Mouse (Mus musculus) megakaryocyte, adult 5-6 weeks (primary cell): ENCODE measurements around the gene Syngap1. TPM values are rescaled to one million over a fixed set of nuclear protein-coding genes. Genes with fewer than 3 reads are reported as not detected.
"Not testable (repeated sequence)": the region's sequence is repeated elsewhere in the genome, so short reads cannot be mapped to it uniquely, and the experiment has no call there.

Experiments
- ATAC-seq: 2 replicates; pipeline ENCODE4 v1.8.0; 2016; ENCODE audit warnings: mild to moderate bottlenecking, inconsistent platforms; ENCODE audit not compliant: poor library complexity, severe bottlenecking
- total RNA-seq, 2 experiments: library from RNA; stranded (forward) in 1 of 2; stranded (reverse) in 1 of 2; fragments of 153-499, 151-499 nt in 1 of 2; fragments of 221-1000, 200-1000 nt in 1 of 2; gene quantifications; 2 replicates each; pipeline versions ENCODE4 v1.2.3 to v1.2.4; 2015 to 2017

Gene Syngap1
- total RNA-seq, 2 experiments from 2014 or later: 0.33 to 3.9 TPM

DNA sequence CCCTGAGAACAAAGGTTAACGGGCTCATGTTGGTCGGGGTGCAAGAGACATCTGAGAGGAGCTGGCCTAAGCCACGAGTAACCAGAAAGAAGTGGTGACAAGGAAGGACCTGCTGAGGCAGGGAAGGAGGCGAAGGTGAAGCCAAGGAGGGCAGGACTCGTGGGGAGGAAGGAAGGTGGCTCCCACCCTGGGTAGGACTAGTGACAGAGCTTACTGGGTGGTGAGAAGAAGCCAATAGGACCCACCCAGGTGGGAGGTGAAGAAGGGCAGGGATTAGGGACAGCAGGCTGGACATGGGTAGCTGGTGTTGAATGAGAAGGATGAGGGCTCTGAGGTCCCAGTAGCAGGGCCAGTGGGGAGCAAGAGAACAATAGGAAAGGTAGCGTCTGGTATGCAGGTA, 12.1 kb downstream of the Syngap1 start:
- ATAC-seq: no peak

DNA sequence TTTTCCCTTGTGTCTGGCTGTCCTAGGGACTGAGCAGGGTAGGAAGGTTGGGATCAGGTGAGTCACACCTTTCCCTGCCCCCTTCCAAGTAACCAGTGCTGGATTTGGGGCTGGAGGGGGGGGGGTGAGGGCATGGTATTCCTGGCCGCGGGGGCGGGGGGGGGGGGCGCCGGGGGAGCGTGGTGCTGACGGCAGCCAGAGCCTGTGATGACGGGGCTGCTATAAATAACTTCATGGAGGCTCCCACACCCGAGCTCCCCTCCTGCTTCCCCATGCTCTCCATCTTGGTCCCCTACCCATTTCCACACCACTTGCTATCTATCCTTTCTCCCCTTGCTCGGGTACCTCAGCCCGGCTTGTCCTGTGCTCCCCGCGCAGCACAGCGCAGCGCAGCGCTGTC, 12.7 kb downstream of the Syngap1 start:
- ATAC-seq: no peak

DNA sequence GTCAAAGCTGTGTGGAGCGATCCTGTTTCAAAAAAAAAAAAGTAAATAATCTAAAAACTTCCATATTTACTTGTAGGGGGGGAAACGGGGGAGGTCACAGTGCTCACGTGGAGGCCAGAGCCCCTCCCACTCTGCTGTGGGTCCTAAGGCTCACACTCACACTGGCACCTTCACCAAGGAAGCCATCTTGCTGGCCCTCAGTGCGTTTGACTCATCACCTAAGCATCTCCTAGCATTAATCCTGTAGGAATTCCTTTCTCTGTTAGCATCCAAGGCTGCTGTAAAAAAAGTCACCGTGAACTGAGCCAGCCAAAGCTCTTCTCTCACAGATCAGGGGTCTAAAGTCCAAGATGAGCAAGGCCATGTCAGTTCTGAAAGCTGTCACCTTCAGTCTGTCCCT, 15.3 kb downstream of the Syngap1 start:
- no peak for ATAC-seq

DNA sequence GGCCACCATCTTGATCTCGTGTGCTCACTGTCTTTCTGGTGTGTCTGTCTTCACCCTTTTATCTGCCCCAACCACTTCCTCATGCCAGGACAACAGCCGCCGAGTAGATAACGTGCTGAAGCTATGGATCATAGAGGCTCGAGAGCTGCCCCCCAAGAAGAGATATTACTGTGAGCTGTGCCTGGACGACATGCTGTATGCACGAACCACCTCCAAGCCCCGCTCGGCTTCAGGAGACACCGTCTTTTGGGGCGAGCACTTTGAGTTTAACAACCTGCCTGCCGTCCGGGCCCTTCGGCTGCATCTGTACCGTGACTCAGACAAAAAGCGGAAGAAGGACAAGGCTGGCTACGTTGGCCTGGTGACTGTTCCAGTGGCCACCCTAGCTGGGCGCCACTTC, 15.8 kb downstream of the Syngap1 start:
- peak; percentile 79 for ATAC-seq

DNA sequence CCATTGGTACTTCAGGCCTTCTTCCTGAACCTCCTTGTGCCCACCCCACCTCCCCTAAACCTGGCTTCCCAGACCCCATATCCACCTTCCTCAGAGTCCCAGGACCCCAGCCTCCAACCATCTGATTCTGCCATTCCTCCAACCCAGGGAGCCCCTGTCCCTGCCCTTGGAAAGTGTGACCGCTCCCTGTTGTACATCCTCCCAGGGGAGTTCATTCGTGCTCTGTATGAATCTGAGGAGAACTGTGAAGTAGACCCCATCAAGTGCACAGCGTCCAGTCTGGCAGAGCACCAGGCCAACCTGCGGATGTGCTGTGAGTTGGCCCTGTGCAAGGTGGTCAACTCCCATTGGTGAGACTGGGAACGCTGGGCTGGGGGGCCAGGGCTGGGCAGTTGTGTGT, 16.8 kb downstream of the Syngap1 start:
- ATAC-seq: no peak

DNA sequence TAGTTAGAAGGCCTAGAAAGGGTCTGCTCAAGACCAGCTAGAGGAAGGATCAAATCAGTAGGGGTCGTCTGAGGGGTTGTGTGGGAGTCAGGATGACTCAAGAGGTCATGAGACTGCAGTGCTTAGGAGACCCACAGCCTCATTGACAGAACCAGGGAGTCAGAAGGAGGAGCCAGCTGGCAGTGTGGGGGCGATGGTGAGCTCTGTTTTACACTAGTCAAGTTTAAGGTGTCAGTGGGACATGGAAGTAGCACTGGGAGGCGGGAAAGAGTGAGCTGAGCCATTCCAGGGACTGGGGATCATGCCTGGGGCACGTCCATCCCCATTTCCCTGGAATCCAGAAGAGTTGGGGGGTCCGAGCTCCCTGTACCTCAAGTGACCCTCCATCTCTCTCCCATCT, 17.8 kb downstream of the Syngap1 start:
- no peak for ATAC-seq

DNA sequence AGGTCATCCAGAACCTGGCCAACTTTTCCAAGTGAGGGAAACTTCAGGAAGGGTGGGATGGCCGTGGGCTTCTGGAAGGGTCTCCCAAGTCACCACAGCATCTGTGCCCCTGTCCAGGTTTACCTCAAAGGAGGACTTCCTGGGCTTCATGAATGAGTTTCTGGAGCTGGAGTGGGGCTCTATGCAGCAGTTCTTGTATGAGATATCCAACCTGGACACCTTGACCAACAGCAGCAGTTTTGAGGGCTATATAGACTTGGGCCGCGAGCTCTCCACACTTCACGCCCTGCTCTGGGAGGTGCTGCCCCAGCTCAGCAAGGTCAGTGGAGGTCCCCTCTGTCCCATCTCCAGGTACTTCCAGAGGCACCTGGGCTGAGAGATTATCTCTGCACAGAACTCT, 18.8 kb downstream of the Syngap1 start:
- no peak for ATAC-seq

DNA sequence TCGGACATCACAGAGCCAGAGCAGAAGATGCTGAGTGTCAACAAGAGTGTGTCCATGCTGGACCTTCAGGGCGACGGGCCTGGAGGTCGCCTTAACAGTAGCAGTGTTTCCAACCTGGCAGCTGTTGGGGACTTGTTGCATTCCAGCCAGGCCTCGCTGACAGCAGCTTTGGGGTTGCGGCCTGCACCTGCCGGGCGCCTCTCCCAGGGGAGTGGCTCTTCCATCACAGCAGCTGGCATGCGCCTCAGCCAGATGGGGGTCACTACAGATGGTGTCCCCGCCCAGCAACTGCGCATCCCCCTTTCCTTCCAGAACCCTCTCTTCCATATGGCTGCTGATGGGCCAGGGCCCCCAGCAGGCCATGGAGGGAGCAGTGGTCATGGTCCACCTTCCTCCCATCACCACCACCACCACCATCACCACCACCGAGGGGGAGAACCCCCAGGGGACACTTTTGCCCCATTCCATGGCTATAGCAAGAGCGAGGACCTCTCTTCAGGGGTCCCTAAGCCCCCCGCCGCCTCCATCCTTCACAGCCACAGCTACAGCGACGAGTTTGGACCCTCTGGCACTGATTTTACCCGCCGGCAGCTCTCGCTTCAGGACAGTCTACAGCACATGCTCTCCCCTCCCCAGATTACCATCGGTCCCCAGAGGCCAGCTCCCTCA, 20.7 kb downstream of the Syngap1 start:
- no peak for ATAC-seq

DNA sequence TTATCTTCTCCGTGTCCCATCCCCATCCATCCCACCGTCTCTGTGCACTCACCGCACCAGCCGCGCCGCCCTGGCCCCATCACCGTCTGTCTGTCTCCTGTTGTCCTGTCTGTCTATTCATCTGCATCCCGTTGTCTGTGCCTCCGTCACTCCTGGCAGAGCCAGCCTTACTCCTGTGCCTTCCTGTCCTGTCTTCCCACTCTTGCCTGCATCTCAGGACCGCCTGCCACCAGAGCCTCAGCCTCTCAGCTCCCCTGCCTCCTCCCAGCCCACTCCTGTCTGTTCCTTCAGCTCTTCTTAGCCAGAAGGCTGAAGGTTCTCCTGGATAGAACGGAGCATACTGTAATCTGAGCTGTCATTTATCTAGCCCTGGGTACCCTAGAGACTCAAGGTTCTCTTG, 25.9 kb downstream of the Syngap1 start:
- no peak for ATAC-seq

DNA sequence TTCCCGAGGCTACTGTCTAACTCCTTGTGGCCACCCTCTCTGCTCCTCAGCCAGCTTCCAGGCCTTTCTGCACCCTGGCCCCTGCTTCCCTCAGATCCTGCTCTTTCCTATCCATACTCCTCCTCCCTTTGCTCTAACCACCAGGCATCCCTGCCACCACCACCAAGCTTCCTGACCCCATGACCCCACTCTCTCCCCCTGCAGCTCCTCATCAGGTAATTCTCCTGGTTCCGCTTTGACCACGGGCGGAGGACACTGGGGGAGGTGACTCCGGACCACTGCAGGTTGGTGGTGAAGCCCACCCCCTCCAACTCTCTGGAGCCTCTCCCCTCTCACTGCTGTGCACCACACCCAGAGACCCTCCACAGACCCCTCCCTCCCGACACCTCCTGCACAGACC, 26.4 kb downstream of the Syngap1 start:
- no peak for ATAC-seq

DNA sequence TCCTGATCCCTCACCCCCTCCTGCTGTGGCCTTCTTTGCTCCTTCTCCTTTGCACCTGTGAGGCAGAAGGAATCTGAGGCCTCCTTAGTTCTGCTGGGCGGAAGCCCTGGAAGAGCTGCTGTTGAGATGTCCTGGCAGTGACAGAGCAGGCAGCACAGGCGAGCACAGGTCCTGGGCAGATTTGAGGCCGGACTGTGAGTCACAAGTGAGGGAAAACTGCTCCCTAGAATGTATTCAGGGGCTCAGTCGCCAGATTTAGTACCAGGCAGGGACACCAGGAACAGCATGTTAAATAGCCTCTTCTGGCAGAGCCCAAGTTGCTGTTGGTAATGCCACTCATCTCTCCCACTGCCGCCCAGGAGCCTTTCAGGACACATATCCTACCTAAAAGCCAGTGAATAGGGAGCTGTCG, 27.2 kb downstream of the Syngap1 start:
- no peak for ATAC-seq

DNA sequence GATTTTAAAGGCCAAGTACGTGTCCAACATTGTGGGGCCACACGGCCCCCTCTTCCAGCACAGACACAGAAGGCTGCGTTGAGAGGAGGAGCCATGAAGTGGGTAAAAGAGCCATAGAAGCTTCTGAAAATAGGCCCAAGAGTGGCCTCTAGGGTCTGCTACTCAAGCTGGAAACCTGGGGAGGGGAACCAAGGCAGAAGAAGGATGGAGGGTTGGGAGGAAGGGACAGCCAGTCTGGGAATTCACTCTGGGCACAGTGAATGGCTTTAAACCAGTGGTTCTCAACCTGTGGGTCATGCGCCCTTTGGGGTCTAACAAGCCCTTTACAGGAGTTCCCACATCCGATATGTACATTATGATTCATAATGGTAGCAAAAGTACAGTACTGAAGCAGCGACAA, 28.2 kb downstream of the Syngap1 start:
- ATAC-seq: no peak

DNA sequence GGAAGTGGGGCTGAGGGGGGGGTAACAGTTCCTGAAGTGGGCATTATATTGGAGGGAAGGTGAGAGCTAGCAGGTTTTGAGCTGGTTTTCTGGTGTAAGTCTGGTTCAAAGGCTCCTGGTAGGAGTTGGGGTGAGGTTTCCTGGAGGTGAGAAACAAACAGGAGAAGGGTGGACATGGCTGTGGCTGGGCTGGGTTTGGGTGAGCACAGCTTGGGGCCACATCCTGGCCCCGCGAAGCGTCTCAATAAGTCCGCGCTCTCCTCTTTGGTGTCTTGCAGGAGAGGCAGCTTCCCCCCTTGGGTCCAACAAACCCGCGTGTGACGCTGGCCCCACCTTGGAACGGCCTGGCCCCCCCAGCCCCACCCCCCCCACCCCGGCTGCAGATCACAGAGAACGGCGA, 29.2 kb downstream of the Syngap1 start:
- no peak for ATAC-seq

DNA sequence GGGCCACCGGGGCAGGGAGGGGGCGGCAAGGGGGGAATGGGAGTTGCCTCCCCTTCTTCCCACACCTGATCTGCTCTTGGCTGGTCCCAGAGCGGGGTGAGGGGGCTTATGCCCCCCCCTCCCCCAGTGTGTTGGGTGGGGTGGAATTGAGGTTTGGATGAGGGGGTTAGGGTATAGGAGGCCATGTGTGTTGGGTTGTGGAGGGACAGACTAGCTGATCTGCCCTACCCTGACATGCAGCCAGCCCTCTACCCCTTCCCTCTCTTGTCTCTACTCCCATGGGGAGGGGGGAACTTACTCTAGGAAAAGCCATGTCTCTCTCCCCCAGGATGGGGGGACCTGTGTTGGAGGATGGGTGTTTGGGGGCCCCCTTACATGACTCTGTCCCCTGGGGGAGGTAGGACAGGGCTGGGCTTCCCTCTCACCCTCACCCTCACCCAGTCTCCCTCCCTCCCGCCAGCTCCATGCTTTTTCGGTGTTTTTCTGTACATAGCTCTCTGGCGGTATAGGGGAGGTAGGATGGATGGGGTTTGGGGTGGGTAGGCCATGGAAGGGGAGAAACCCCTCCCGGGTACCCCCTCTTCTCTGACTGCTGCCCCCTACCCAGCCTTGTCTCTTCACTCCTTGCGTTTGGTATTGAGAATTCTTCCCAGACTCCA, 30.3 kb downstream of the Syngap1 start:
- ATAC-seq: no peak

DNA sequence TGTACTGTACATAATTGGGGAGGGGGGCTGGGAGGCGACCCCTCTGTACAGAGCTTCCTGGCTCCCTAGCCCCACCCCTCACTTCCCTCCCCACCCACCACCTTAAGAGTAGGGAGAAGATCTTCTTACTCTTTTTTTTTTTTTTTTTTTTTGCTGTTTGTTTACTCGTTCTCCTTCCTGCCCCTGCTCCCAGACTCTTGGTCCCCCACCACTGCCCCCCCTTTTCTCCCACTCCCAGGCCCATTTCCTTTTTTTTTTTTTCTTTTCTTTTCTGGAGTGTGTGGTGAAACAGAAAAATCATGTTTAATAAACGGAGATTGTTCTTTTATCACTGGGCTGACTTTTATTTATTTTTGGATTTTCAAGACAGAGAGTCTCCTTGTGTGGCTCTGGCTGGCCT, 31.1 kb downstream of the Syngap1 start:
- no peak for ATAC-seq

DNA sequence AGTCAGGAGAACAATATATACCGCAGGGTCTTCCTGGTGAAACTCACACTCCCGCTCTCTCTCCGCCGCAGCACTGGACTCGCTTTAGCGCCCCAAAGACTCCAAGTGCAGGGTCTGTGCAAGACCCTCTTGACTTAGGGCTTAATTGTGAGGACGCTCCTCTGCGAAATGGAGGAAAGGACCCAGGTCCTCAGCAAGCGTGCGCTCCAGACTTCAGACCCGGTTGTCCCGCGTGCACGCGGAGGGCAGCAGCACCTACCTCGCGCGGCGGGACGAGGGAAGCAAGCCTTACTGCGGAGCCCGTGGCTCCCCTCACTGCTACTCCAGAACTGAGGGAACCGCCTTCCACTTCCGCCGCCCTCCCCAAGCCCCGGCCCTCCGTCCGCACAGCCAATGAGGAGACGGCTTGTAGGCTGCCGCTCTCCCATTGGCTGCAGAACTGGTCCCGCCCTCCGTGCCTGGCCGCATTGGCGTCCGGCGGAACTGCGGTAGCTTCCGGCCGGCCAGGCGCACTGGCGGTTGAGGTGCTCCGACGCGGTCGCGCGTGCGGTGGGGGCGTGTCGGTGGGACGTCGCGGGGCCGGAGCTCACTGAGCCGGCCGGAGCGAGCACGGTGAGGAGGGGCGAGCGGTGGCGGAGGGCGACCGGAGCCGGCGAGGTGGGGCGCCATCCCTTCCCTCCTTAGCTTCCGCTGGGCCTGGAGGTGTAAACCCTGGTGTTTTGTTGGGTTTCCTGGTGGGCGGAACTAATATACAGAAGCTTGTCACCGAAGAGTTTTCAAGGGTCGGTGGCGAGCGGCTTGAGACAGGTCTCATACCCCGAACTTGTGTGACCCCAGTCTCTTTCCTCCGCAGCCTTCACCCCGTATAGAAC, 31.9 kb downstream of the Syngap1 start, which contains the start of gene Zbtb9:
Gene Zbtb9, plus strand, starts transcription at position 465 of the 872 bp plus-strand sequence.
- peak; percentile 99 for ATAC-seq

DNA sequence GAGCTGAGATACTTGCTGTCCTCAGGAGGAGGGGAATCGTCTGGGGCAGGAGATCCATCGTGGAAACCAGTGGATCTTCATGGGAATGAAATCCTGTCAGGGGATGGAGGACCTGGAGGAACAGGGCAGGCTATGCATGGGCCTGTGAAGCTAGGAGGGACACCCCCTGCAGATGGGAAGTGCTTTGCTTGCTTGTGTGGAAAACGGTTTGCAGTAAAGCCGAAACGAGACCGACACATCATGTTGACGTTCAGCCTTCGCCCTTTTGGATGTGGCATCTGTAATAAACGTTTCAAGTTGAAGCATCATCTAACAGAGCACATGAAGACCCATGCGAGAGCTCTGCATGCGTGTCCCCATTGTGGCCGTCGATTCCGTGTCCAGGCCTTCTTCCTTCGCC, 33.5 kb downstream of the Syngap1 start:
- ATAC-seq: no peak

DNA sequence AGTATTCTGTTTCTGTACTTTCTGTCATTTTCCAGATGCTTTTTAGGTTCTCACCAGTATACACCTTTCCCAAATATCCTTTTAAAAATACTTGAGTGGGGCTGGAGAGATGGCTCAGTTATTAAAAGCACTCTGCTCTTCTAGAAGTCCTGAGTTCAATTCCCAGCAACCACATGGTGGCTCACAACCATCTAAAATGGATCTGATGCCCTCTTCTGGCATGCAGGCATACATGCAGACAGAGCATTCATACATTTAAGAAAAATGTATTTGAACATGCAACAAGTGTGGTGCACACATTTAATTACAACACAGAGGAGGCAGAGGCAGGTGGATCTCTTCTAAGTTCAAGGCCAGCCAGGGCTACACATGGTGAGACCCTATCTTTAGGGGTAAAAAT, 34.4 kb downstream of the Syngap1 start:
- no peak for ATAC-seq

DNA sequence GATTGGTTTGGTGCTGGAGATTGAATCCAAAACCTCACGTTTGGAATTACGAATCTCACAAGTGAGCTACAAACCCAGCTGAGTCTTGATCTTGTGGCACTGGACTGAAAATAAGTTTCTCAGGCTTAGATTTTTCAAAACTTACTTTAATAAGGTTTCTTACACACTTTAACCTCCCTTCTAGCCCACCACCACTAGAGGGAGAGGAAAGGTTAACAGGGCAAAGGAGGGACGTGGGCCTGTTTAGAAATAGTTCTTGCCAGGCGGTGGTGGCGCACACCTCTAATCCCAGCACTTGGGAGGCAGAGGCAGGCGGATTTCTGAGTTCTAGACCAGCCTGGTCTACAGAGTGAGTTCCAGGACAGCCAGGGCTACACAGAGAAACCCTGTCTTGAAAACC, 36.3 kb downstream of the Syngap1 start:
- ATAC-seq: not testable (repeated sequence)

DNA sequence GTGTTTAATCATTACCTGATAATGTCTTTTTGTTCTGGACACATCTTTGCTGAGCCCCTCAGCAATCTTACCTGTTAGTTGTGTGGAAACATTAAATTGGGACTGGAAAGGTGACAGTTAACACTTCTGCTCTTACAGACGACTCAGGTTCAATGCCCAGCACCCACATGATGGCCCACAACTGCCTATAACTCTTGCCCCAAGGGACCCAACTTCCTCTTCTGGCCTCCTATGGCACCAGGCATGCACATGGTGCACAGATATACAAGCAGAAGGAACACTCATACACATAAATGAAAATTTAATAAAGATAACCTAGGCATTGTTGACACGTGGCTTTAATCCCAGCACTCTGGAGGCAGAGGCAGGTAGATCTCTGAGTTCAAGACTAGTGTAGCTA, 38.4 kb downstream of the Syngap1 start:
- no peak for ATAC-seq

DNA sequence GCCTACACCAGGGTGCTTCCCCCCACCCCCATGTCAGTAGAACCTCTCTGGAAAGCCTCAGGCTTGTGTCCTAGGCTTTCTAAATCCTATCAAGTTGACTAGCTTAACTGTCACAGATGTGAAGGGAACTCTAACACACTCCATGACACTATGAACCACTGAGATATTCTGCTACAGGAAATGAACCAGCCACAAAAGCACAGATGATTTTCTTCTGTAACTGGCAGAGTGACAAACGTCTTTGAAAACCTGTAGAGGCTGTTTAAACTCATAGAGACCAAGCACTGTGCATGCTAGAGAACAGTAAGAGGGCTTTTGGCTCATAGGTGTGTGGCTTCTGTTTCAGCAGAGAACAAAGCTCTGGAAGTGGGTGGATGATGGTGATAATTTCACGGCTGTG, 40.0 kb downstream of the Syngap1 start:
- ATAC-seq: no peak

DNA sequence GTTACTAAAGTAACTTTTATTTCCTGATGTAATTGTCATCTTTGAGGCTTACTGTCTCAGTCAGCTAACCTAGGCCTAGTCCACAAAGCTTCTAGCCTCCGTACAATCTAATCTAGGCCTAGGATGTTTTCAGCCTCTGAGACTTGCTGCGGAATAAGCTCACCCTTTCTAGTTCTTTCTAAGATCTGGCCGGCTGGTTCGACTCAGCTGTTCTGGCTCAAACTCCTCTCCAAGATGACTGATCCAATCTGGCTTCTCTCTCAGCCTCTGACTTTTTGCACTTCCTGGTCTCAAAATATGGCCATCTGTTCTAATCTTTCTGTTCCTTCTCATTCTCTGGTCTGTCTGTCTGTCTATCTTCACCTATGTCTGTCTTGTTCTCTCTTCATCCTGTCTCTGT, 42.3 kb downstream of the Syngap1 start:
- ATAC-seq: no peak
